Mouse (Mus musculus) hindbrain, embryonic 16.5 days (tissue): ENCODE measurements at regions not wholly inside any gene's neighbourhood (a gene's known extent, or its start where the extent isn't known, plus 50 kb on each side); places are given as distances from the start of the nearest gene placed in this dataset.

Experiments used
- ATAC-seq: fragments of 200-750 bp; cut with Nextera tagmentation; 2 replicates; pipeline ENCODE4 v1.8.0; 2017; ENCODE audit warnings: moderate TSS enrichment, moderate library complexity
- H3K27ac ChIP-seq: fragments of 300-500 bp; sonication (generic); 2 replicates; pipeline ENCODE4 v1.5.1; 2014; ENCODE audit warnings: low read depth, mild to moderate bottlenecking, control low read depth, low read length, moderate library complexity
- H3K27me3 ChIP-seq: fragments of 300-500 bp; sonication (generic); replicated peaks from 2 replicates; pipeline ENCODE4 v1.6.1; 2014; ENCODE audit warnings: low read length; ENCODE audit not compliant: control insufficient read depth, insufficient read depth
- H3K36me3 ChIP-seq: fragments of 300-500 bp; sonication (generic); 2 replicates; pipeline ENCODE4 v1.6.1; 2014; ENCODE audit warnings: mild to moderate bottlenecking, low read length, moderate library complexity, mixed read lengths; ENCODE audit not compliant: control insufficient read depth, insufficient read depth
- H3K4me1 ChIP-seq: fragments of 300-500 bp; sonication (generic); 2 replicates; pipeline ENCODE4 v1.6.1; 2014; ENCODE audit warnings: low read depth, low read length; ENCODE audit not compliant: control insufficient read depth, insufficient read depth
- H3K4me2 ChIP-seq: fragments of 300-500 bp; sonication (generic); 2 replicates; pipeline ENCODE4 v1.6.1; 2014; ENCODE audit warnings: mild to moderate bottlenecking, low read length, control low read depth, moderate library complexity
- H3K4me3 ChIP-seq: fragments of 300-500 bp; sonication (generic); 2 replicates; pipeline ENCODE4 v1.5.1; 2014; ENCODE audit warnings: mild to moderate bottlenecking, low read length, control low read depth, moderate library complexity
- H3K9ac ChIP-seq: fragments of 300-500 bp; sonication (generic); 2 replicates; pipeline ENCODE4 v1.6.1; 2014; ENCODE audit warnings: low read depth, mild to moderate bottlenecking, control low read depth, low read length, moderate library complexity
- H3K9me3 ChIP-seq: fragments of 300-500 bp; sonication (generic); 2 replicates; pipeline ENCODE4 v1.6.1; 2014; ENCODE audit warnings: mild to moderate bottlenecking, low read length, moderate library complexity; ENCODE audit not compliant: control insufficient read depth
- WGBS: fragments of 180-500 bp; shearing (Covaris S2); extraction: QIAGEN DNeasy Blood & Tissue Kit; methylation state at CpG from one replicate; pipeline ENCODE4 v1.1.7; 2014; 5-methylcytosine and 5-hydroxymethylcytosine counted together

DNA sequence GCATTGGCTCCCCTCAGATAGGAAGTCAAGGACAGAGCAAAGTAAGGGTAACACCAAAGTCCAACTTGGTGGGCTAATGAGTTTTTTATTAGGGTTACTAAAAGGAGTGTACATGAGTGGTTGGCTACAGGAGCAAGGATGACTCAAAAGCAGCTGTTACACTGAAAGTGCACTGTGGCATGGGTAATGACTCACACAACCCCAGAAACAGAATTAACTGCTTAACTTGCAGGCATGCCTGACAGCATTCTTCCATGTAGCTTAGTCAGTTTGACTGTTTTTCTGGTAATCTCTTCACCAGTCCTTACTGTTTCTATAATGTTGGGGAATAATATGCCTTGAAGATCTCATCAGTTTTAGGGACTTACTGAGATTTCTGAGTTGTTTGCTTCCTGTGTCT, 435.1 kb upstream of the Cwc22 start:
- H3K36me3 ChIP-seq: no peaks in the 10 kb centered on the region
- no peak overlapping the region for H3K4me3 ChIP-seq
- H3K27me3 ChIP-seq: no peaks in the 10 kb centered on the region
- no peak overlapping the region for H3K4me2 ChIP-seq
- H3K27ac ChIP-seq: no peak overlapping the region
- H3K4me1 ChIP-seq: no peaks in the 10 kb centered on the region
- no peak overlapping the region for H3K9ac ChIP-seq
- no peak for ATAC-seq
- H3K9me3 ChIP-seq: no peaks in the 10 kb centered on the region

DNA sequence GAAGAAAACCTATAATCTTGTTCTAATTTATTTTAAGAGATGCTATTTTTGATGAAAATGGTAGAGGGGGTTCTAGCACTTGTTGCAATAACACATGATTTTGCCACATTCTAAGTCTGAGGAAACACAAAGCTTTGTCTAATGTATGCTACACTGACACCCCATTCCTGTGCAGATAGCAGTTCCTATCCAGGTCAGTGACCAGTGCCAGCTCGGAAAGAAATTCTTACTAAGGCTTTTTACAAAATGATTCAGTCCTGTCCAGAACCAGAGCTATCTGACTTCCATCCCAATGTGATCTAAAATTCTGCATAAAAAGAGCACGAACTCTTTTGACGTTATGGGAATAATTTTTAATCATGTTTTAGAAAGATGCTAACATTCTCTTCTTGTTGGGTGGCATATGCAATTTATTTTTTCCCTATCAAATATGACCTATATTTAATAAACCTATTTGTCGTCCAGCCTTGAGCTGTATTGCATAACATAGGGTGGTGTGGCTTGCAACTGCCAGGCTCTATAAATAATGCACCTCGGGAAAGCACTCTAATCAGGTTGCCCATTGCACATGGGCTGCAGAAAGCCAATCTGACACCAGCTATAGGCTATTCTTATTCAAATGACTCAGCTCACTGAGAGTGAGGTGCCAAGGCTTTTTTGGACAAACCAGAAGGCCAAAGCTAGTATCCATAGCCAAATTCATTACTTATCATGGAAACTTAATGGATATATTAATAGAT, 385.7 kb upstream of the Cwc22 start:
- Histone ChIP-seq H3K9me3 (no peaks in the 10 kb centered on the region; the same call in 1 of the 2 replicates), H3K27me3 (no peaks in the 10 kb centered on the region), H3K4me2 (no peak overlapping the region), H3K4me3 (no peak overlapping the region), H3K9ac (no peak overlapping the region), H3K36me3 (no peaks in the 10 kb centered on the region), H3K4me1 (no peaks in the 10 kb centered on the region), H3K27ac (no peak overlapping the region)
- ATAC-seq: no peak
- WGBS: 72% methylated on average over 5 of the region's 5 CpGs

DNA sequence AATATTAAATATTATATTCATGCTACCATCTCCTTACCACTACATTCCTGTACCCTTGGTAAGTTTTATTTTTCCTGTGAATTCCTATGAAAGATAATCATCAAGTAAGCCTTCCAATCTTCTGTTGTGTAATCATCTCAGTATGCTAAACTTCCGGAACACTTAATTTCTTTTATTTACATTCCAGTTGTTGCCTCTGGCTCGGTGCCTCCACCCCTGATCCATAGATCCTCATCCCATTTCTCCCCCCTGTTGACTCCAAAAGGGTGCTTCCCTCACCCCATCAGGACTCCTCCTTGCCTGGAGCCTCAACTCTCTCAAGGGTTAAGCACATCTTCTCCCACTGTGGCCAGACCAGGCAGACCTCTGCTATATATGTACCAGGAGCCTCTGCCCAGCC, 379.9 kb upstream of the Cwc22 start:
- H3K27ac ChIP-seq: no peak overlapping the region
- H3K9me3 ChIP-seq: no peaks in the 10 kb centered on the region; the same call in 1 of the 2 replicates
- ATAC-seq: no peak
- H3K36me3 ChIP-seq: no peaks in the 10 kb centered on the region
- 91% methylated on average over 2 of the region's 2 CpGs for WGBS
- H3K27me3 ChIP-seq: no peaks in the 10 kb centered on the region
- no peaks in the 10 kb centered on the region for H3K4me1 ChIP-seq
- no peak overlapping the region for H3K4me3 ChIP-seq
- no peak overlapping the region for H3K9ac ChIP-seq
- no peak overlapping the region for H3K4me2 ChIP-seq

DNA sequence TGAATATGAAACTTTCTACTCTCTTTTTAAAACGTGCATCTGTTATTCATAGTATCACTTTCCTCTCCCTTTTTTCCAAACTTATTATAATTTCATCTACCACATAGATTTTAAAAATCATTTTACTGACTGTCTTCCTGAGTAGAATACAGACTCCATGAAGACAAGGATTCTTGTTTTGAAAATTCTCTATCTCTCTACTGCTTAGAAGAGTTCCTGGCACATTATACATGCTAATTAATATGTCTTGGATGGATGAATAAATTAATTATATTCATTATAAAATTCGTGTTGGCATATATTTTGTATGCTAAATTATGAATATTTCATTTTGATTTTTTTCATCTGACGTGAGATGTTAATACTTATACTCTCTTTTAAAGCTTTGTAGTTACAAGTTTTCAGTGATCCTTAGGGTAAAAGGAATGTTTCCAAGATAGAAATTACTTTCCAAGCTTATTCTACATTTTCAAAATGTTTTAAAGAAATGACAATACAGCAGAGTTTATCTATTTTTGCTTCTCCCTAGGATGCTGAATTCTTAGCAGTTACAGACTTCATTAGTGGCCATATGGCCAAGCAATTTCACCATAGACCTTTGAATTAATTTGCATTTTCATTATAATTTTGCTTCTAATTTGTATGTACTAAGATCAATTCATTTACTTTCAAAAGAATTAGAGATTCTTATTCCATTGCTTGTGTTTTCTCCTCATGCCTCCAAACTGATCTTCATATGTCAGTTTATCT, 376.2 kb upstream of the Cwc22 start:
- H3K9me3 ChIP-seq: no peaks in the 10 kb centered on the region; the same call in 1 of the 2 replicates
- ATAC-seq: no peak
- no peaks in the 10 kb centered on the region for H3K36me3 ChIP-seq
- no peak overlapping the region for H3K4me2 ChIP-seq
- no peaks in the 10 kb centered on the region for H3K4me1 ChIP-seq
- H3K27ac ChIP-seq: no peak overlapping the region
- no peaks in the 10 kb centered on the region for H3K27me3 ChIP-seq
- H3K9ac ChIP-seq: no peak overlapping the region
- 61% methylated on average over 3 of the region's 3 CpGs for WGBS
- no peak overlapping the region for H3K4me3 ChIP-seq

DNA sequence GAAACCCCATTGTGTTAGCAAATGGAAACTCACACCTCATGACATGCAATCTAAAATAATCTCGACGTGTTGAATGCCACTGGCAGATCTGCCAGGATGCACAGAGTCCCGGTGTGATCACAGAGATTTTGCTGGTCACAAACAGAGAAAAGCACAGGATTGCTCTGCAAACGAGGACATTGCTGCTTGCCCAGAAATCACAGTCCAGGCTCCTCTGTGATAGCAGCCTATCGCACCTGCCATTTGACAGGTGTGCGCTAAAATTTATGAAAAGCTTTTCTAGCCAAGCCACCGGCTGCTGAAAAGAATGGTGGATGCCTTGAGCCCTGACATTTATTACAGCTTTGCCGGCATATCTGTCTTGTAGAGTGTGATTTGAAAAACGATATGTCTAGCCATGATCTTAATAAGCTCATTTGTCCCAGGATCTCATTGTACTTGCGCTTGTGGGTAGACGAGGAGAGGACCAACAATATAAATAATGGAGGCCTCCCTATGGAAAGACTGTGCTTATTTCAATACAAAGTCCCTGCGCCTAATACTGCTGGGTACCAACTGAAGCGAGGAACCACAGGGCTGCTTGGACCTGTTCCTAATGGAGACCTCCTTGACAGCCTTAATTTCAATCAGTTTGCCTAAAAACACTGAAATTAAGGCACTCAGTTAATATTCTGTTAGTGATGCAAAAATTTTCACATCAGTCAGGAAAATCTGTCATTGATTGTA, 365.8 kb upstream of the Cwc22 start:
- peak; percentile 76 for ATAC-seq
- Histone ChIP-seq H3K27ac (no peak overlapping the region), H3K4me3 (no peak overlapping the region), H3K9ac (no peak overlapping the region), H3K27me3 (no peaks in the 10 kb centered on the region), H3K36me3 (no peaks in the 10 kb centered on the region), H3K4me2 (no peak overlapping the region), H3K9me3 (no peaks in the 10 kb centered on the region), H3K4me1 (no peaks in the 10 kb centered on the region)
- 57% methylated on average over 13 of the region's 13 CpGs for WGBS

DNA sequence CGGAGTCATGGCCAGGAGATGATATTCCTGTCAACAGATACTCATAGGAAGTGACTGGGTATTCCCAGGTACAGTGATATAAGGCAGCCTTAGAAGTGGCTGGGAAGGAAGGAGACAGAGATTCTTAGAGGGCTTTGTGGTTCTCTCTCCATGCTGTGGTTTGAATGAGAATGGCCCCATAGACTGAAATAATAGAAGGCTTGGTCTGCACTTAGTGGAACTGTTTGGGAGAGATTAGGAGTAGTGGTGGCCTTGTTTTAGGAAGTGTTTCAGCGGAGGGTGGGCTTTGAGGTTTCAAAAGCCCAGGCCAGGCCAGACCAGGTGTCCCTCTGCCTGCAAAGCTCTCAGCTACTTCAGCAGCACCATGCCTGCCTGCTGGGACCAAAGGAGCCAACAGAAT, 363.2 kb upstream of the Cwc22 start:
- Histone ChIP-seq H3K36me3 (no peaks in the 10 kb centered on the region), H3K27ac (no peak overlapping the region), H3K9ac (no peak overlapping the region), H3K27me3 (no peaks in the 10 kb centered on the region), H3K4me3 (no peak overlapping the region), H3K4me2 (no peak overlapping the region), H3K4me1 (no peaks in the 10 kb centered on the region), H3K9me3 (no peaks in the 10 kb centered on the region)
- ATAC-seq: no peak
- 70% methylated on average over 2 of the region's 2 CpGs for WGBS

DNA sequence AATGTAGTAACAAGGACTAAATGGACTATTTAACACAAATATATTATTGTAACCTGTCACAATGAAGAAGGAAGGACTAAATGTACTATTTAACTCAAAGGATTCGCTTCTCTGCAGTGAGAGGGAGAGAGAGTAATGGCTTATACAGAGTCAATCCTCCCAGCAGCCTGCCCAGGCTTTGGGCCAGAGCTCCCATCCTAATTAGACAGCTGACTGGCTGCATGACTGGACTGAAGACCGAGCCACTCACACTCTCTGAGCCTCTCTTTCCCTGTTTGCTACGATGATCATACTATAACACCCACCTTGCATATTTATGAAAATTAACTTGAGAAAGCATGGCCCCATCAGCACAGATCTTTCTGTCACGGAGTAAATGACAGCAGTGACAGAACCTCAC, 360.7 kb upstream of the Cwc22 start:
- Histone ChIP-seq H3K9me3 (no peaks in the 10 kb centered on the region), H3K4me3 (no peak overlapping the region), H3K4me1 (no peaks in the 10 kb centered on the region), H3K4me2 (no peak overlapping the region), H3K9ac (no peak overlapping the region), H3K27me3 (no peaks in the 10 kb centered on the region), H3K27ac (no peak overlapping the region), H3K36me3 (no peaks in the 10 kb centered on the region)
- 48% methylated on average over 4 of the region's 4 CpGs for WGBS
- ATAC-seq: peak; percentile 84

DNA sequence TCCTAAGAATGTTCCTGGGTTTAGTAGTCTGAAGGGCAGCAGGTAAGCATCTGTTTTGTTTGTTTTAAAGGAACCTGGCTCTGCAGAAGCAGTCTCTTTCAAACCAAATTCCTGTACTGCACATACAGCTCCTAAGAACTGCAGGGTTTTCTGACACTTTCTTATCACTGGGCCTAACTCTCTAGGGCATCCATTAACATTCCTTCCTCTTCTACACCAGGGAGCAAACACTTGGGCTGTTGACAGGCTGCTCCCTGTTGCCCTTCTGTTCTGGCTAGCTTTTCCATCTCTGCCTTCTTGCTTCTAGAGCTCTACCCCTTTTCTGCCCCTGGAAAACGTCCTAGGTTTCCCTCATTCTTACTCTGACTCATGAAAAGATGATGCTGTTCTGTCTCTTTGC, 345.5 kb upstream of the Cwc22 start:
- WGBS: 34% methylated on average over 1 of the region's 1 CpGs
- no peak overlapping the region for H3K9ac ChIP-seq
- H3K27me3 ChIP-seq: no peaks in the 10 kb centered on the region
- no peaks in the 10 kb centered on the region for H3K9me3 ChIP-seq
- H3K4me3 ChIP-seq: no peak overlapping the region
- ATAC-seq: no peak
- H3K27ac ChIP-seq: no peak overlapping the region
- no peaks in the 10 kb centered on the region for H3K4me1 ChIP-seq
- H3K4me2 ChIP-seq: no peak overlapping the region
- H3K36me3 ChIP-seq: no peaks in the 10 kb centered on the region

DNA sequence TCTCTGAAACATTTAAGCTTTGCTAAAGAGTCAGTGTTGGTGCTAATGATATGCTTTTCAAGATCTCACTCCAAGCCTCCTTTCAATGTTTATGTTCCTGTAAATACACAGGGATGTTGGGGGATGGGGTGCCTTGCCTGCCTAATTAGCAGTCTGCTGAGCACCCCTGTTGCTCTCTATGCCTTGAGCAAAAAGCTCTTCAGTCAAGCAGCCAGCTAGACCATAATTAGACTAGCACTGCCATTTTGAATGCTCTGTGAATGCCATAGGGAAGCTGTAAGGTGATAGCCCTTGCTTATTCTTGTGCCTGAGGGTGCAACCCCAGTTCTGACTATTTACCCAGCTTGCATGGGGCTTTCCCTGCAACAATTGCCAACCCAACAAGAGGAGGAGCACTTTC, 338.6 kb upstream of the Cwc22 start:
- Histone ChIP-seq H3K27me3 (no peaks in the 10 kb centered on the region), H3K4me3 (no peak overlapping the region), H3K4me2 (no peak overlapping the region), H3K36me3 (no peaks in the 10 kb centered on the region), H3K9ac (no peak overlapping the region), H3K27ac (no peak overlapping the region), H3K4me1 (no peaks in the 10 kb centered on the region), H3K9me3 (no peaks in the 10 kb centered on the region)
- ATAC-seq: peak; percentile 77
